Mouse (Mus musculus) hindbrain, embryonic 16.5 days (tissue): ENCODE measurements around the gene Rsad1. TPM values are rescaled to one million over a fixed set of nuclear protein-coding genes. Genes with fewer than 3 reads are reported as not detected.
A peak's percentile ranks its signal among the peaks of the same experiment; 100 is the strongest.

Experiments used
- ATAC-seq: fragments of 200-750 bp; cut with Nextera tagmentation; 2 replicates; pipeline ENCODE4 v1.8.0; 2017; ENCODE audit warnings: moderate TSS enrichment, moderate library complexity
- H3K27ac ChIP-seq: fragments of 300-500 bp; sonication (generic); 2 replicates; pipeline ENCODE4 v1.5.1; 2014; ENCODE audit warnings: low read depth, mild to moderate bottlenecking, control low read depth, low read length, moderate library complexity
- H3K27me3 ChIP-seq: fragments of 300-500 bp; sonication (generic); replicated peaks from 2 replicates; pipeline ENCODE4 v1.6.1; 2014; ENCODE audit warnings: low read length; ENCODE audit not compliant: control insufficient read depth, insufficient read depth
- H3K36me3 ChIP-seq: fragments of 300-500 bp; sonication (generic); 2 replicates; pipeline ENCODE4 v1.6.1; 2014; ENCODE audit warnings: mild to moderate bottlenecking, low read length, moderate library complexity, mixed read lengths; ENCODE audit not compliant: control insufficient read depth, insufficient read depth
- H3K4me1 ChIP-seq: fragments of 300-500 bp; sonication (generic); 2 replicates; pipeline ENCODE4 v1.6.1; 2014; ENCODE audit warnings: low read depth, low read length; ENCODE audit not compliant: control insufficient read depth, insufficient read depth
- H3K4me2 ChIP-seq: fragments of 300-500 bp; sonication (generic); 2 replicates; pipeline ENCODE4 v1.6.1; 2014; ENCODE audit warnings: mild to moderate bottlenecking, low read length, control low read depth, moderate library complexity
- H3K4me3 ChIP-seq: fragments of 300-500 bp; sonication (generic); 2 replicates; pipeline ENCODE4 v1.5.1; 2014; ENCODE audit warnings: mild to moderate bottlenecking, low read length, control low read depth, moderate library complexity
- H3K9ac ChIP-seq: fragments of 300-500 bp; sonication (generic); 2 replicates; pipeline ENCODE4 v1.6.1; 2014; ENCODE audit warnings: low read depth, mild to moderate bottlenecking, control low read depth, low read length, moderate library complexity
- H3K9me3 ChIP-seq: fragments of 300-500 bp; sonication (generic); 2 replicates; pipeline ENCODE4 v1.6.1; 2014; ENCODE audit warnings: mild to moderate bottlenecking, low read length, moderate library complexity; ENCODE audit not compliant: control insufficient read depth
- WGBS: fragments of 180-500 bp; shearing (Covaris S2); extraction: QIAGEN DNeasy Blood & Tissue Kit; methylation state at CpG from one replicate; pipeline ENCODE4 v1.1.7; 2014; 5-methylcytosine and 5-hydroxymethylcytosine counted together
- polyA plus RNA-seq: library from polyadenylated mRNA; unstranded; fragments of >200 nt; fragmentation: Nextera tagmentation; extraction: Ambion mirVana; gene quantifications from 2 replicates; pipeline ENCODE4 v1.2.1, GENCODE M21; 2015

Rsad1 gene
- polyA plus RNA-seq, 1 experiment from 2014 or later = 11.7 TPM

- H3K27ac ChIP-seq = no peak overlapping the region
- WGBS = 87% methylated on average over 4 of the region's 4 CpGs
- no peak overlapping the region for H3K4me3 ChIP-seq
- H3K4me2 ChIP-seq = no peak overlapping the region
- no peaks in the 10 kb centered on the region for H3K4me1 ChIP-seq
- no peak overlapping the region for H3K9ac ChIP-seq
- no peaks in the 10 kb centered on the region for H3K36me3 ChIP-seq
- H3K9me3 ChIP-seq = no peaks in the 10 kb centered on the region
- no peaks in the 10 kb centered on the region for H3K27me3 ChIP-seq
- ATAC-seq = no peak
Observed at GRCm38 (mm10) chr11:94542400-94542799, 6.7 kb downstream of the Rsad1 start.

DNA sequence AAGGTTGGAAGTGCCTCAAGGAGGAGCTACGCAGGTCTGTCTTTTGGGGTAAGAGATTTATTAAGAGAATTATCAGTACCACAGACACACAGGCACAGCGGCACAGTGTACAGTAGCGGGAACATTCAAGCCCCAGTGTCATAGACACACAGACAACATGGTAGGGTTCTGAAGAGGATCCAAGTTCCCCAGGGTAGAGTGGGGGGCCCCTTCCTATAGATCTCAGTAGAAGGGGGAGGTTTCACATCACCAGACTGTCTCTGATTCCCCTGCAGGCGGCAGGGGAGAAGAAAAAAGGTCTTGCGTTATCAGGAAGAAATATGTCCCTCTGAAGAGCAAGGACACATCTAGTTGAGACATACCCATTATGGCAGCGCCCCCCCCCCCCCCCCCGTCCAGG lies 9.3 kb downstream of the Rsad1 start:
- WGBS = 79% methylated on average over 7 of the region's 7 CpGs
- Histone ChIP-seq H3K27me3 (no peaks in the 10 kb centered on the region), H3K9me3 (no peaks in the 10 kb centered on the region), H3K27ac (no peak overlapping the region), H3K4me3 (no peak overlapping the region), H3K4me1 (no peaks in the 10 kb centered on the region), H3K4me2 (no peak overlapping the region), H3K36me3 (no peaks in the 10 kb centered on the region), H3K9ac (no peak overlapping the region)
- ATAC-seq = no peak

DNA sequence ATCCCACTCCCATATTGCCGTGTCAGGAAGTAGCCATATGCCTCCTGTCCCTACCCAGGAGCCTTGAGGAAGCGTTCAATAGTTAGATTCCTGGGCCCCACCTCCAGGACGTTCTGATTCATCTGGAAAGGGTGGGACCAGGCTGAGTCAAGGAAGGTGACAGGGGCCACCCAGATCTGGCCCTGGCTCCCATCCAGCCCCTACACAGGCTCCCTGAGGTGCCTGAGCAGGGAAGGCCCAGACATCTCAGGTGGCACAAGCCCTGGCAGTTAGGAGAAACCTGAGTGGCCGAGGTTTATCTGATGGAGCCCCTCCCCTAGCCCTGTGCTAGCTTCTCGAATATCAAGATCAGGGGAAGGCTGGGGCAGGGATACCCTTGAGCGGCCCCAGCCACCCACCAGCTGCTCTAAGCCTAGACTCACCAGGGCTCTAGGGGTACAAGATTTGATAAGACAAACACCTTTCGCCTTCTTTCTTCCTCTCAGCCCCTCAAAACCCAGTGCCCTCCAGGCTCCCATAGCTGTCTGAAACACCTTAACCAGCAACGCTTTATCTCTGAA lies 10.2 kb downstream of the Rsad1 start:
- Histone ChIP-seq H3K9ac (no peak overlapping the region), H3K4me2 (no peak overlapping the region), H3K4me3 (no peak overlapping the region), H3K9me3 (no peaks in the 10 kb centered on the region), H3K27me3 (no peaks in the 10 kb centered on the region), H3K27ac (no peak overlapping the region), H3K4me1 (no peaks in the 10 kb centered on the region), H3K36me3 (no peaks in the 10 kb centered on the region)
- ATAC-seq = no peak
- 75% methylated on average over 8 of the region's 8 CpGs for WGBS

DNA sequence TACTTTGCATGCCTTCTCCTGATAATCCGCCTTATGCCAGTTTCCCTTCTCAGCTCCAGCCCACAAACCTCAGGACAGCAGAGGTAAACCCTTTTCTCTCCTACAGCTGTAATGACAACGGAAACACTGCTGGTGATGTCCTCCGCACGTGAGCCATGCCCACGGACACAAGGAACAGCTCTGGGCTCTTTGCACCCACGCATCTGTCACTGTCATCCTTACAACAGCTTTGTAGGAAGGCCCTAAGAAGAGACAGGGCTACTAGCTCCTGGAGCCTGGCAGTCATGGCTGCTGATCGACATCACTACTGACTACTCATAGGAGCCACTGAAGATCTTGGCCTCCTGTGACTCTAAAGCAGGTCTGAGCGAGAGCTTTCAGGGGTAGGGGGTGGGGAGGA lies 15.9 kb downstream of the Rsad1 start:
- 73% methylated on average over 8 of the region's 8 CpGs for WGBS
- Histone ChIP-seq H3K9me3 (no peaks in the 10 kb centered on the region), H3K4me1 (no peaks in the 10 kb centered on the region), H3K27me3 (no peaks in the 10 kb centered on the region), H3K9ac (no peak overlapping the region), H3K36me3 (no peaks in the 10 kb centered on the region), H3K4me2 (no peak overlapping the region), H3K4me3 (no peak overlapping the region), H3K27ac (no peak overlapping the region)
- ATAC-seq = no peak

- Histone ChIP-seq H3K36me3 (no peaks in the 10 kb centered on the region), H3K27me3 (no peaks in the 10 kb centered on the region), H3K4me2 (no peak overlapping the region), H3K9me3 (no peaks in the 10 kb centered on the region), H3K4me1 (no peaks in the 10 kb centered on the region), H3K4me3 (no peak overlapping the region), H3K27ac (no peak overlapping the region), H3K9ac (no peak overlapping the region)
- WGBS = 46% methylated on average over 3 of the region's 3 CpGs
- ATAC-seq = no peak
Observed at GRCm38 (mm10) chr11:94528879-94529278, 20.2 kb downstream of the Rsad1 start.

- Histone ChIP-seq H3K4me2 (no peak overlapping the region), H3K9ac (no peak overlapping the region), H3K4me1 (no peaks in the 10 kb centered on the region), H3K4me3 (no peak overlapping the region), H3K36me3 (no peaks in the 10 kb centered on the region), H3K27ac (no peak overlapping the region), H3K27me3 (no peaks in the 10 kb centered on the region), H3K9me3 (no peaks in the 10 kb centered on the region)
- WGBS = 39% methylated on average over 9 of the region's 9 CpGs
- ATAC-seq = no peak
Observed at GRCm38 (mm10) chr11:94526171-94526879, 22.7 kb downstream of the Rsad1 start.

- WGBS = 1% methylated on average over 42 of the region's 42 CpGs
- Histone ChIP-seq H3K9ac (peak within 1 kb of the TSS; percentile 71), H3K9me3 (no peaks in the 10 kb centered on the region), H3K27me3 (no peaks in the 10 kb centered on the region), H3K4me1 (no peaks in the 10 kb centered on the region), H3K4me2 (peak within 1 kb of the TSS; percentile 93), H3K27ac (peak within 1 kb of the TSS; percentile 40; the same call in 1 of the 2 replicates), H3K36me3 (no peaks in the 10 kb centered on the region), H3K4me3 (peak within 1 kb of the TSS; percentile 57)
- peak; percentile 90 for ATAC-seq
Observed at GRCm38 (mm10) chr11:94521219-94521843, 27.7 kb downstream of the Rsad1 start, which contains the start of gene Mycbpap. Gene Mycbpap, minus strand, starts transcription at chr11:94521742.

DNA sequence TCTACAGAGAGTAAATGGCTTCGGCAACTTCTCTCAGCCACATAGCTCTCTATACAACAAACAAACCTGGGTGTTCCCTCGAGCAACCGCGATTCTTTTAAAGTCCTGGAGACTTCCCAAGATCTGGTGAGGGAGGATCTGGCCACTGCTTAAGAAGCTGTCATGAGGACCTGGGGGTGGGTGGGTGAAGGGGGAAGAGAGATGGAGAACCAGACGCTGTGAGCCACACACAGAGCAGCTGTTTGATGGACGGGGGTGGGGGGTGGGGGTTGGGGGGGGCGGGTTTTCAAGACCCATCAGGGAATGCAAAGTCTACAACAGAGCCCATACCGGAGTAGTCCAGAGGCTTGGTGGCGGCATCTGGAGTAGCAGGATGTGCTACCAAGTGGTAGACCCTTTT lies 35.6 kb downstream of the Rsad1 start:
- Histone ChIP-seq H3K4me3 (no peak overlapping the region), H3K4me1 (no peaks in the 10 kb centered on the region), H3K27me3 (no peaks in the 10 kb centered on the region), H3K9me3 (no peaks in the 10 kb centered on the region), H3K27ac (no peak overlapping the region), H3K9ac (no peak overlapping the region), H3K4me2 (no peak overlapping the region), H3K36me3 (no peaks in the 10 kb centered on the region)
- no peak for ATAC-seq
- WGBS = 59% methylated on average over 9 of the region's 9 CpGs

DNA sequence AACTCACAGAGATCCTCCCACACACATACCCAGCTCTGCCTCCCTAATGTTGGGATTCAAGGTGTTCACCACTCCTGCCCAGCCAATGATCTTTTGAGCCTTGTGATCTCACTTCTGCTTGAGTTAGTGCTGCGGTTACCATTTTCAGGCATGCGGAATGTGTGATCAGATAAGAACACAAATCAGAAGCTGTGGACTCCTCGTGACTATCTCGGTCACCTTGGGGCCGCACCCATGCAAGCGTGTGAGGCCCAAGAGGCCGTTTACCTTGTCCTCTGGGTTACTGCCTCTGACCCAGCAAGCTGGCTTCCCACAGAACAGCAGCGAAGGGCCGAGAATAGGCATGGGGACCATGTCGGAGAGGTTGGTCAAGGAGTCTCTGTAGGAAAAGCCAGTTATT lies 40.1 kb downstream of the Rsad1 start:
- ATAC-seq = no peak
- Histone ChIP-seq H3K27me3 (no peaks in the 10 kb centered on the region; the same call in 1 of the 2 replicates), H3K27ac (no peak overlapping the region), H3K4me3 (no peak overlapping the region), H3K36me3 (no peaks in the 10 kb centered on the region), H3K4me2 (no peak overlapping the region), H3K9ac (no peak overlapping the region), H3K9me3 (no peaks in the 10 kb centered on the region), H3K4me1 (no peaks in the 10 kb centered on the region)
- WGBS = 92% methylated on average over 10 of the region's 10 CpGs
